Mouse (Mus musculus): ENCODE measurements at regions not wholly inside any gene's neighbourhood (a gene's known extent, or its start where the extent isn't known, plus 50 kb on each side); places are given as distances from the start of the nearest gene placed in this dataset.

GRCm38 (mm10) chr14:47857731-47858556, 209.7 kb downstream of the Ktn1 start:
- no peak for DNase-seq (ENCODE audit: low spot score)

GRCm38 (mm10) chr14:47862556-47862955, 214.3 kb downstream of the Ktn1 start:
- DNase-seq (ENCODE audit: low spot score): no peak

GRCm38 (mm10) chr14:47863067-47863466, 214.8 kb downstream of the Ktn1 start:
- DNase-seq (ENCODE audit: low spot score): peak; percentile 3

GRCm38 (mm10) chr14:47863701-47864100, 215.5 kb downstream of the Ktn1 start:
- no peak for DNase-seq (ENCODE audit: low spot score)

GRCm38 (mm10) chr14:47867017-47867416, 218.8 kb downstream of the Ktn1 start:
- no peak for DNase-seq (ENCODE audit: low spot score)

- DNase-seq (ENCODE audit: low spot score): no peak
These were observed 220.1 kb downstream of the Ktn1 start for GRCm38 (mm10) chr14:47868258-47868780.

- DNase-seq (ENCODE audit: low spot score): no peak
These were observed 228.3 kb downstream of the Ktn1 start for GRCm38 (mm10) chr14:47876585-47876984.

- no peak for DNase-seq (ENCODE audit: low spot score)
These were observed 228.9 kb downstream of the Ktn1 start for GRCm38 (mm10) chr14:47877167-47877566.

- DNase-seq (ENCODE audit: low spot score): no peak
These were observed 229.7 kb downstream of the Ktn1 start for GRCm38 (mm10) chr14:47877771-47878443.

- no peak for DNase-seq (ENCODE audit: low spot score)
These were observed 235.3 kb upstream of the Peli2 start for GRCm38 (mm10) chr14:47885326-47885725.

GRCm38 (mm10) chr14:47890251-47891198, 230.1 kb upstream of the Peli2 start:
- no peak for DNase-seq (ENCODE audit: low spot score)

GRCm38 (mm10) chr14:47896581-47896980, 224.0 kb upstream of the Peli2 start:
- DNase-seq (ENCODE audit: low spot score): no peak

GRCm38 (mm10) chr14:47897907-47898530, 222.6 kb upstream of the Peli2 start:
- peak; percentile 5 for DNase-seq (ENCODE audit: low spot score)

GRCm38 (mm10) chr14:47898605-47899004, 222.0 kb upstream of the Peli2 start:
- no peak for DNase-seq (ENCODE audit: low spot score)

GRCm38 (mm10) chr14:47905334-47905733, 215.3 kb upstream of the Peli2 start:
- no peak for DNase-seq (ENCODE audit: low spot score)

- DNase-seq (ENCODE audit: low spot score): no peak
These were observed 211.5 kb upstream of the Peli2 start for GRCm38 (mm10) chr14:47909129-47909528.

GRCm38 (mm10) chr14:47910741-47911295, 209.8 kb upstream of the Peli2 start:
- DNase-seq (ENCODE audit: low spot score): no peak

- no peak for DNase-seq (ENCODE audit: low spot score)
These were observed 208.8 kb upstream of the Peli2 start for GRCm38 (mm10) chr14:47911546-47912545.

- no peak for DNase-seq (ENCODE audit: low spot score)
These were observed 205.0 kb upstream of the Peli2 start for GRCm38 (mm10) chr14:47915621-47916020.

All from urinary bladder, postnatal 25 days (tissue).